Mouse (Mus musculus) NIH3T3 (cell line): Measurements from ENCODE around the gene Kdm4b.

Experiments used
- DNase-seq: peaks from one replicate; pipeline ENCODE4 v3.0.0-alpha.2; 2012; ENCODE audit warnings: low read depth

The Kdm4b gene

DNA sequence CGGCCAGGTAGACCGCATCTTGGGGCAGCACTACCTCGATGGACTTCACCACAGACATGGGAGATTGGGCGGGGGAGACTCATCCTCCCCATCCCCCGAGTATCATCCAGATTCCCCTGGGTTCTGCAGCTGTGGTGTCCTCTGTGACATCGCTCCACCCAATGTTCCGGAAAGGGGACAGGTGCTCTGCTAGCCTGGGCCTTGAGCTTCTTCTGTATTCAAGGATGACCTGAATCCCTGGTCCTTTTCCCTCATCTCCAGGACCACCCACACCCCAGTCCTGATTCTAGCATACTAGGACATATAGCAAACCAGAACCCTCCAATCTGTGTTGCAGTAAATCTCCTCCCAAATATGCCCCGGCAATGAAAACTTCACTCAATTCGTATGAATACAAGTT lies 25.7 kb upstream of the Kdm4b start, which contains the start of gene Arrdc5:
Gene Arrdc5 (minus strand): TSS at position 101 of the 400 bp plus-strand sequence.
- no peak for DNase-seq

- peak; percentile 59 for DNase-seq
Measured at GRCm38 (mm10) chr17:56302363-56302996, 23.4 kb upstream of the Kdm4b start.

- DNase-seq = peak; percentile 95
Measured at GRCm38 (mm10) chr17:56303160-56303846, 22.6 kb upstream of the Kdm4b start, which contains the start of gene Uhrf1. Gene Uhrf1 (plus strand): TSS chr17:56303321.

DNA sequence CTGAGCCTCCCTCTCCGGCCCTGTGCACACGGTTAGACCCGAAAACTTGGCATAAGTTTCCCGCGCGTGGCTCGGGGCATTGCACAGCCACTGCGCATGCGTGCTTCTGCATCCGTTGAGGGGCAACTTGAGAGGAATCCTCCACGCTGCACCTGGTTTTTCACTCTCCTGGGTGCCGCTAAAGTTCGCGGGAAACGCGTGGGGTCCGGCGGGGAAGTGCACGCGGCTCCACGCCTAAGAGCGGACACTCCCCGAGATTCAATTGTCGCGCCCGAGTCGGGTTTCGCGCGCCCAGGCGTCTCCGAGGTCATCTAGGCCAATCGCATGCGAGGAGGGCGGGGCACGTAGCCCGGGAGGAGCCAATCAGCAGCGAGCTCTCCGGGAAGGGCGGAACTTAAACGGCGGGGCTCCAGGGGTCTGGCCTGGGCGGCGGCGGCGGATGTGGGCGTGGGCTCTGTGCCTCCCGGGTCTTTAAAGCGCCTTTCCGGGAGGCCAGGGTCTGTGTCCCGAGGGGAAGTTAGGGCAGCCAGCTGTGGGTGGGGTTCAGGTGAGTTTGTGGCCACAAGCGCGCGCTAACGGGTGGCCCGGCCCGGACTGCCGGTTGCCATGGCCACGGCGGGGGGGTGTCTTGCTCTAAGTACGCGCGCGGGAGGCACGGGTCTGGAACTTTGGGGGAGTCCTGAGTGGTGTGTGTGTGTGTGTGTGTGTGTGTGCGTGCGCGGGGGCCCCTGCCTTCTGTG lies 21.8 kb upstream of the Kdm4b start:
- peak; percentile 98 for DNase-seq

GRCm38 (mm10) chr17:56304718-56305117 lies 21.1 kb upstream of the Kdm4b start:
- DNase-seq = no peak

DNA sequence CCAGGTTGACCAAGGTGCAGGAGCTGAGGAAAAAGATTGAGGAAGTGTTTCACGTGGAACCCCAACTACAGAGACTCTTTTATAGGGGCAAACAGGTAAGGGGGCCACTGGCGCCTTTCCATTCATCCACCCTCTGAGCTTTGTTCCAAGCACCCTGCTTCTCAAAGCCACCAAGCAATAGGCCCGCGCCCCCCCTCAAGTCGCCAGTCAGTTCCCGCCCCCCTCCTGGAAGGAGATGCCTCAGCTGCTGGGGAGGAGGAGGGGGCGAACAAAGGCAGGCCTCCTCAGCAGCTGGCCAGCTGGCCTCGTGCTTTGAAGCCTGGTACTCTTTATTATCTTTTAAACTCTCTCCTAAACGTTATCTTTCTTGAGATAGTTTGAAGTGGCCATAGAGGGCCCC lies 20.7 kb upstream of the Kdm4b start:
- DNase-seq = no peak

- peak; percentile 61 for DNase-seq
Measured at GRCm38 (mm10) chr17:56305826-56306225, 20.0 kb upstream of the Kdm4b start.

DNA sequence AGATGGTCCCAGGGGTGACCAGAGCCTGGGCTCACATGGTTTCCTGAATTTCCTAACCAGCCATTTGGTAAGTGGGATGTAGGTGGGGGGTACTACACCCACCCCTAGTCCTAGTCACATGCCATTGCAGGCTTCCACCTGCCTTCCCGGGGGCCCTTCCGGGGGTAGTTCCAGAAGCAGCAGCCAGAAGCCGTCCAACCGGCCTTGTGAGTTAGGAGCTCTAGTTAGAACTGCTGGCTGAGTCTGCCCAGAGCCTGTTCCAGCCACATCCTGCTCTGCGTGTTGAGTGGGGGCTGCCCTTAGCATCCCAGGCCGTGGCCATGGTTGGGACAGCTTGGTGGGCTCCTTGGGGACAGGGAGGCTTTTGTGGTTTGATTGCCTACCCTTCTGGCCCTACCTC lies 17.8 kb upstream of the Kdm4b start:
- no peak for DNase-seq

- no peak for DNase-seq
Measured at GRCm38 (mm10) chr17:56309191-56309945, 16.5 kb upstream of the Kdm4b start.

GRCm38 (mm10) chr17:56324419-56324818 lies 1.4 kb upstream of the Kdm4b start:
- DNase-seq = peak; percentile 25

GRCm38 (mm10) chr17:56326153-56327147 lies 588 bp downstream of the Kdm4b start:
- peak; percentile 36 for DNase-seq

DNA sequence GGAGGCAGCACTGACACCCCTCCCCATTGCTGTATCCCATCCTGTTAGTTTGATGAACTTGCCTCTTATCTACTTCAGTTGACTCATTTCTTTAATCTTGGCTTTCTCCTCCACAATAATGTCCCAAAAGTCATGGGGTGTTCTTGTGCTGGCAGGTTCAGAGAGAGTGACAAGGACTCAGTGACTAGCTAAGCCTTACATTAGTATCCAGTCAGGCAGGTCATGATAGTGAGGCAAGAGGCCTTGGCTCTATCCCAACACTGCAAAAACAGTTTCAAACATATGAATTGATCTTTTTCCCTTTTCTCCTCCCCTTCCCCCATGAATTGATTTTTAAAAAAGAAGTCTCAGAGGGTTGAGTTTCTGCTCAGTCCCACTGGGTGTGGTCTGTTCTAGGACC lies 3.4 kb downstream of the Kdm4b start:
- DNase-seq = peak; percentile 32

- DNase-seq = peak; percentile 25
Measured at GRCm38 (mm10) chr17:56330345-56330744, 4.5 kb downstream of the Kdm4b start.

- peak; percentile 91 for DNase-seq
Measured at GRCm38 (mm10) chr17:56331256-56331655, 5.4 kb downstream of the Kdm4b start.

GRCm38 (mm10) chr17:56332987-56333386 lies 7.1 kb downstream of the Kdm4b start:
- DNase-seq = peak; percentile 32

- peak; percentile 68 for DNase-seq
Measured at GRCm38 (mm10) chr17:56337190-56337589, 11.3 kb downstream of the Kdm4b start.

DNA sequence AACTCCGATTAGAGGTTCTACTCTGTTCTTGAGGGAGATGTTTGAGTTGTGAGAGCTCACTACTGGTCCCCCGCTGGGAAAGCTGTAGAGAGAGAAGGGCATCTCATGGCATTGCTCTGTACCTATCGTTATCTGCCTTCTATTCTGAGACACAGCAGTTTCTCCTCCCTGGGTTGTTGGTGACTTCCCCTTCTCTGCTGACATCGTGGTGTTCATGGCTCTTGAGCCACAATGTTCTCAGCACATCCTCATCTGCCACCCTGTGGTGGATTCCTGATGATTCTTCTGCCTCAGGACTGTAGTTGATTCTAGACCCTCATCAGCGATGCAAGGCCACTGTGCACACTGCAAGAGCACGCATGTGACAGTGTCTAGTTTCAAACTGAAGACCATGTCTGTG lies 11.9 kb downstream of the Kdm4b start:
- no peak for DNase-seq

GRCm38 (mm10) chr17:56338909-56339308 lies 13.0 kb downstream of the Kdm4b start:
- peak; percentile 21 for DNase-seq

DNA sequence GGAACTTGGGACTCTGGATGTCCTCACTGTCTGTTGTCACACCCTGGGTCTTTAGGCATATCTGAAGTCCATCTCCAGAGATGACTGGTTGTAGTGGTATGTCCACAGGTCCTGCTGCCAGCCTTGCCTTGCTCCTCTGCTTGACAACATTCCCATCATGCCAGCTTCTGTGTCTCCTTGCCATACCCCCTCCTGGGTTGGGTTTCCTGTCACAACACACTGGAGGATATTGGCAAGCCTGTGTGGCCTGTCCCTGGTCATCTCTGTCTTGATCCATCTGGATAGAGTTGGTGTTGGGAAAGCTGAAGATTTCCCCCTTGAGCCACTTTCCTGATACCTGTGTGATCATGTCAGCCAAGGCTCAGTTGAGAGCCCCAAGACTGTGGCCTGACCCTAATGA lies 14.9 kb downstream of the Kdm4b start:
- no peak for DNase-seq

DNA sequence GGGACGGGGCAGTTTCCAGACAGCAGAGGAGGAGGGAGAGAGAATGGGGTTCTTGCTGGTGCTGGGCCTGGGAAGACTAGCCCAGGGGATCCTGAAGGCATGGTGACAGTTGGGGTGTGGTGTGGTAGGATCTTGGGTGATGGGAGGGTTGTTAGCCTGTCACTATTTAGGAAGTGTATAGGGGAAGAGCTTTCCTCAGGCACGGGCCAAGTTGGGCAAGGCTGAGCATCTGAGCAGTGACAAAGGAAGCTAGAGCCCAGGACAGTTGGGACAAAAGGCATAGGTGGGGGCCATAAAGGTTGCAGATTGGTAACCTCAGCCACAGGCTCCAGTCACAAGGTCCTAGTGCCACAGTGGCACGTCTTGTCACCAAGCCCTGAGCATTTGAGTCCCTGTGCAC lies 17.6 kb downstream of the Kdm4b start:
- DNase-seq = no peak

DNA sequence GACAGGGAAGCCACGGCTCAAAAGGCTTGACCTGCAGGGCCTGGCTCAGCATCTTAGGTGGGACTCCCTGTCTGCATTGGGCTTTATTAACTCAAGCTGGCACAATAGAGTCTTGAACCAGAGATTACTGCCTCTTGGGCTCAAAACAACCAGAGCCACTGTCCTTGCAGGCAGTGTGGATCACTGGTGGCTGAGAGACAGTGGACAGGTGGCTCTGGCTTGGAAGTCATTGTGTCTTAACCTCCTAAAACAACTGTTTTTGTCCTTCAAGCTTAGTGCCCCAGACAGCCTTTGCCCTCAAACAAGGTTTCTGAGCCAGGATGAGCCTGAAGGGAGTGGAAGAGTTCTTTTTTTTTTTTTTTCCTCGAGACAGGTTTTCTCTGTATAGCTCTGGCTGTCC lies 19.5 kb downstream of the Kdm4b start:
- DNase-seq = no peak
